Mouse (Mus musculus): Measurements from ENCODE around the gene Dock10. TPM values are rescaled to one million over a fixed set of nuclear protein-coding genes. Genes with fewer than 3 reads are reported as not detected.

Dock10 gene
- total and polyA plus RNA-seq, 3 experiments: 2.6 to 4.3 (median 3.8) TPM

GRCm38 (mm10) chr1:80519893-80520292 lies 238.4 kb downstream of the Dock10 start:
- intact Hi-C loops (cut with DNase I): loop anchor here (10.0 kb wide), 1 partner anchor 735 kb away; no protein-coding TSS in a partner anchor
- DNase-seq: no peak
- Histone ChIP-seq H3K27ac (no peak overlapping the region), H3K36me3 (ENCODE audit: control insufficient read depth, insufficient read depth, low read length) (no peaks in the 10 kb centered on the region), H3K4me3 (no peak overlapping the region), H3K4me1 (ENCODE audit: control insufficient read depth, insufficient read depth, low read length) (no peaks in the 10 kb centered on the region), H3K79me2 (replicated peaks; ENCODE audit: control insufficient read depth, insufficient read depth, low read length) (no peaks in the 10 kb centered on the region), H3K9ac (ENCODE audit: low read depth, low read length) (no peak overlapping the region), H3K27me3 (ENCODE audit: control insufficient read depth, insufficient read depth, low read length) (no peaks in the 10 kb centered on the region)
- WGBS: 12% methylated on average over 1 of the region's 1 CpGs
- TF ChIP-seq EP300 (IDR thresholded peaks at IDR 0.05; ENCODE audit: insufficient read depth, low read depth, low read length): no peak
- TF ChIP-seq POLR2A (IDR thresholded peaks at IDR 0.05; ENCODE audit: insufficient read depth, low read depth, low read length): no peak
- no peak for TF ChIP-seq CTCF (IDR thresholded peaks at IDR 0.05)

- no peak overlapping the region for H3K9ac ChIP-seq (ENCODE audit: low read depth, low read length)
- no peaks in the 10 kb centered on the region for H3K36me3 ChIP-seq (ENCODE audit: control insufficient read depth, insufficient read depth, low read length)
- no peak for DNase-seq
- H3K27me3 ChIP-seq (ENCODE audit: control insufficient read depth, insufficient read depth, low read length): no peaks in the 10 kb centered on the region
- no peaks in the 10 kb centered on the region for H3K79me2 ChIP-seq (replicated peaks; ENCODE audit: control insufficient read depth, insufficient read depth, low read length)
- WGBS: 47% methylated on average over 6 of the region's 6 CpGs
- no peak overlapping the region for H3K27ac ChIP-seq
- TF ChIP-seq POLR2A (IDR thresholded peaks at IDR 0.05; ENCODE audit: insufficient read depth, low read depth, low read length): no peak
- peak; percentile 62 for TF ChIP-seq CTCF (IDR thresholded peaks at IDR 0.05)
- H3K4me1 ChIP-seq (ENCODE audit: control insufficient read depth, insufficient read depth, low read length): no peaks in the 10 kb centered on the region
- intact Hi-C loops (cut with DNase I): loop anchor here (10.0 kb wide), 1 partner anchor 731 kb away; no protein-coding TSS in a partner anchor
- no peak overlapping the region for H3K4me3 ChIP-seq
Measured at GRCm38 (mm10) chr1:80515836-80516235, 242.5 kb downstream of the Dock10 start.

- WGBS: 69% methylated on average over 8 of the region's 8 CpGs
Measured at GRCm38 (mm10) chr1:80512210-80512948, 245.9 kb downstream of the Dock10 start.

GRCm38 (mm10) chr1:80504757-80505156 lies 253.6 kb downstream of the Dock10 start:
- DNase-seq: no peak
- Histone ChIP-seq H3K27ac (no peak overlapping the region), H3K79me2 (replicated peaks; ENCODE audit: control insufficient read depth, insufficient read depth, low read length) (no peaks in the 10 kb centered on the region), H3K9ac (ENCODE audit: low read depth, low read length) (no peak overlapping the region), H3K4me1 (ENCODE audit: control insufficient read depth, insufficient read depth, low read length) (no peaks in the 10 kb centered on the region), H3K4me3 (no peak overlapping the region), H3K27me3 (ENCODE audit: control insufficient read depth, insufficient read depth, low read length) (no peaks in the 10 kb centered on the region), H3K36me3 (ENCODE audit: control insufficient read depth, insufficient read depth, low read length) (no peaks in the 10 kb centered on the region)
- TF ChIP-seq EP300 (IDR thresholded peaks at IDR 0.05; ENCODE audit: insufficient read depth, low read depth, low read length) (no peak), CTCF (IDR thresholded peaks at IDR 0.05) (peak; percentile 60)
- whole genome bisulfite sequencing: 76% methylated on average over 2 of the region's 2 CpGs
- intact Hi-C loops (cut with DNase I): no loop called here

More at GRCm38 (mm10) chr1:80512210-80512948, 245.9 kb downstream of the Dock10 start:
- Histone ChIP-seq H3K4me3 (no peak overlapping the region), H3K79me2 (replicated peaks; ENCODE audit: control insufficient read depth, insufficient read depth, low read length) (no peaks in the 10 kb centered on the region), H3K27ac (no peak overlapping the region), H3K36me3 (ENCODE audit: control insufficient read depth, insufficient read depth, low read length) (no peaks in the 10 kb centered on the region), H3K27me3 (ENCODE audit: control insufficient read depth, insufficient read depth, low read length) (no peaks in the 10 kb centered on the region), H3K4me1 (ENCODE audit: control insufficient read depth, insufficient read depth, low read length) (no peaks in the 10 kb centered on the region), H3K9ac (ENCODE audit: low read depth, low read length) (no peak overlapping the region)
- TF ChIP-seq CTCF (IDR thresholded peaks at IDR 0.05) (peak; percentile 48), POLR2A (IDR thresholded peaks at IDR 0.05; ENCODE audit: insufficient read depth, low read depth, low read length) (no peak), EP300 (IDR thresholded peaks at IDR 0.05; ENCODE audit: insufficient read depth, low read depth, low read length) (no peak)
- intact Hi-C loops (cut with DNase I): loop anchor here (1.0 to 10.0 kb wide), 2 partner anchors 331 to 728 kb away; no protein-coding TSS in a partner anchor
- DNase-seq: no peak

- Histone ChIP-seq H3K27ac (no peak overlapping the region), H3K9ac (ENCODE audit: low read depth, low read length) (no peak overlapping the region), H3K4me1 (ENCODE audit: control insufficient read depth, insufficient read depth, low read length) (no peaks in the 10 kb centered on the region), H3K79me2 (replicated peaks; ENCODE audit: control insufficient read depth, insufficient read depth, low read length) (no peaks in the 10 kb centered on the region), H3K4me3 (no peak overlapping the region), H3K36me3 (ENCODE audit: control insufficient read depth, insufficient read depth, low read length) (no peaks in the 10 kb centered on the region), H3K27me3 (ENCODE audit: control insufficient read depth, insufficient read depth, low read length) (no peaks in the 10 kb centered on the region)
- no peak for DNase-seq
- intact Hi-C loops (cut with DNase I): no loop called here
- WGBS: 70% methylated on average over 4 of the region's 4 CpGs
- no peak for TF ChIP-seq EP300 (IDR thresholded peaks at IDR 0.05; ENCODE audit: insufficient read depth, low read depth, low read length)
- no peak for TF ChIP-seq CTCF (IDR thresholded peaks at IDR 0.05)
- no peak for TF ChIP-seq POLR2A (IDR thresholded peaks at IDR 0.05; ENCODE audit: insufficient read depth, low read depth, low read length)
Measured at GRCm38 (mm10) chr1:80504081-80504480, 254.2 kb downstream of the Dock10 start.

- DNase-seq: no peak
- Histone ChIP-seq H3K9ac (ENCODE audit: low read depth, low read length) (no peak overlapping the region), H3K79me2 (replicated peaks; ENCODE audit: control insufficient read depth, insufficient read depth, low read length) (no peaks in the 10 kb centered on the region), H3K27me3 (ENCODE audit: control insufficient read depth, insufficient read depth, low read length) (no peaks in the 10 kb centered on the region), H3K36me3 (ENCODE audit: control insufficient read depth, insufficient read depth, low read length) (no peaks in the 10 kb centered on the region), H3K4me3 (no peak overlapping the region), H3K4me1 (ENCODE audit: control insufficient read depth, insufficient read depth, low read length) (no peaks in the 10 kb centered on the region), H3K27ac (no peak overlapping the region)
- intact Hi-C loops (cut with DNase I): no loop called here
- TF ChIP-seq EP300 (IDR thresholded peaks at IDR 0.05; ENCODE audit: insufficient read depth, low read depth, low read length) (no peak), POLR2A (IDR thresholded peaks at IDR 0.05; ENCODE audit: insufficient read depth, low read depth, low read length) (no peak)
- 81% methylated on average over 9 of the region's 9 CpGs for WGBS
Measured at GRCm38 (mm10) chr1:80502456-80503165, 255.7 kb downstream of the Dock10 start.

Measured in heart, adult 2 months (tissue).